Mouse (Mus musculus) lung, postnatal 0 days (tissue): ENCODE data around the gene Zfp120. TPM values are rescaled to one million over a fixed set of nuclear protein-coding genes. Genes with fewer than 3 reads are reported as not detected.
"Not testable (repeated sequence)": the region's sequence is repeated elsewhere in the genome, so short reads cannot be mapped to it uniquely, and the experiment has no call there.

ENCODE experiments used
- ATAC-seq: fragments of 200-750 bp; cut with Nextera tagmentation; 2 replicates; pipeline ENCODE4 v1.8.0; 2017; ENCODE audit warnings: moderate library complexity
- DNase-seq: peaks from one replicate; pipeline ENCODE4 v3.0.0-alpha.2; 2016; ENCODE audit warnings: low spot score
- H3K27ac ChIP-seq: fragments of 300-500 bp; sonication (generic); 2 replicates; pipeline ENCODE4 v1.5.1; 2014; ENCODE audit warnings: antibody characterized with exemption, mild to moderate bottlenecking, low read length, mixed read lengths
- H3K27me3 ChIP-seq: fragments of 300-500 bp; sonication (generic); replicated peaks from 2 replicates; pipeline ENCODE4 v1.6.1; 2014; ENCODE audit warnings: low read length, mixed read lengths; ENCODE audit not compliant: insufficient read depth
- H3K36me3 ChIP-seq: fragments of 300-500 bp; sonication (generic); 2 replicates; pipeline ENCODE4 v1.6.1; 2014; ENCODE audit warnings: low read length, mixed read lengths; ENCODE audit not compliant: insufficient read depth
- H3K4me1 ChIP-seq: fragments of 300-500 bp; sonication (generic); 2 replicates; pipeline ENCODE4 v1.6.1; 2014; ENCODE audit warnings: antibody characterized with exemption, low read depth, low read length, mixed read lengths; ENCODE audit not compliant: insufficient read depth
- H3K4me2 ChIP-seq: fragments of 300-500 bp; sonication (generic); replicated peaks from 2 replicates; pipeline ENCODE4 v1.6.1; 2014; ENCODE audit warnings: low read depth, mild to moderate bottlenecking, low read length, moderate library complexity, mixed read lengths
- H3K4me3 ChIP-seq: fragments of 300-500 bp; sonication (generic); 2 replicates; pipeline ENCODE4 v1.5.1; 2014; ENCODE audit warnings: low read depth, low read length
- H3K9ac ChIP-seq: fragments of 300-500 bp; sonication (generic); replicated peaks from 2 replicates; pipeline ENCODE4 v1.6.1; 2014; ENCODE audit warnings: low read depth, mild to moderate bottlenecking
- H3K9me3 ChIP-seq: fragments of 300-500 bp; sonication (generic); 2 replicates; pipeline ENCODE4 v1.6.1; 2016; ENCODE audit warnings: low read length, mixed read lengths
- CTCF ChIP-seq: IDR thresholded peaks from 2 replicates; pipeline ENCODE4 v1.5.1; 2016; ENCODE audit warnings: antibody characterized with exemption, mild to moderate bottlenecking
- EP300 ChIP-seq: IDR thresholded peaks from 2 replicates; pipeline ENCODE4 v1.6.1; 2016; ENCODE audit warnings: antibody characterized with exemption, mild to moderate bottlenecking, control low read depth
- WGBS: fragments of 180-500 bp; shearing (Covaris S2); extraction: QIAGEN DNeasy Blood & Tissue Kit; methylation state at CpG from one replicate; pipeline ENCODE4 v1.1.7; 2014; 5-methylcytosine and 5-hydroxymethylcytosine counted together
- polyA plus RNA-seq: library from polyadenylated mRNA; unstranded; fragments of >200 nt; fragmentation: Nextera tagmentation; extraction: Ambion mirVana; gene quantifications from 2 replicates; pipeline ENCODE4 v1.2.1, GENCODE M21; 2015

Gene Zfp120
- polyA plus RNA-seq, 1 experiment from 2014 or later = 7.7 TPM

DNA sequence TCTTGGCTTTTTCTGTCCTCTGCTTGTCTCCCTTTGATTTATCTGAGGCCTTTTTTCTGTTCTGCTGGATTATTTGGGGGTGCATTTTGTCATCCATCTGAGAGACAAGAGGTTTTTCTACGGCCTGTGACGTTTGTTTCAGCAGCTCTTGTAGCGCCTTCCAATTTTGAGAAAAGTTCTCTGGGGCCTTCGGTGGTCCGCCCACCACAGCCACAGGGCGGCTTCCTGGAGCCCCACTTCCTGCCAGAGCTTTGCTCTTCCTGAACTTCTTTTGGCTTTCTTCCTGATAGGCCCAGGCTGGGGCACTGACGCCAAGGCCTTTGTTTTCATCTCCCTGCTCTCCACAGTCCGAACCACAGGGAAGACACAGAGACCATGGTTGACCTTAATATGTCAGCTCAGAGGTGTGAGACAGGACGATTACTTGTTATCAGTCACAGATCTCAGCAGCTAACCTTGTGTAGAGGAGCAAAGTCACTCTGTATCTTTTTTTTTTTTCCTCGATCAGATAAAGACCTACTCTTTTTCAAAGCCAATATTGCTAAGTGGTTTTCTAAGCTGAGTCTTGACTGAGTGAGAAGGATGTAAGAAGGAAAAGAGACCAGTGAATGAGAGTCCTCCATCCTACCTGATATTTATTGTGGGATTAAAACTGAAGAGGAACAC is 25.1 kb downstream of the Zfp120 start:
- Histone ChIP-seq H3K27ac (no peak overlapping the region), H3K9me3 (no peaks in the 10 kb centered on the region), H3K4me1 (no peaks in the 10 kb centered on the region), H3K36me3 (peaks cover 1% of the 10 kb centered on the region; the same call in 1 of the 2 replicates), H3K4me2 (no peak overlapping the region), H3K27me3 (no peaks in the 10 kb centered on the region), H3K9ac (no peak overlapping the region), H3K4me3 (no peak overlapping the region)
- no peak for ATAC-seq
- TF ChIP-seq CTCF (no peak), EP300 (no peak)
- WGBS = 71% methylated on average over 10 of the region's 10 CpGs
- DNase-seq = no peak

DNA sequence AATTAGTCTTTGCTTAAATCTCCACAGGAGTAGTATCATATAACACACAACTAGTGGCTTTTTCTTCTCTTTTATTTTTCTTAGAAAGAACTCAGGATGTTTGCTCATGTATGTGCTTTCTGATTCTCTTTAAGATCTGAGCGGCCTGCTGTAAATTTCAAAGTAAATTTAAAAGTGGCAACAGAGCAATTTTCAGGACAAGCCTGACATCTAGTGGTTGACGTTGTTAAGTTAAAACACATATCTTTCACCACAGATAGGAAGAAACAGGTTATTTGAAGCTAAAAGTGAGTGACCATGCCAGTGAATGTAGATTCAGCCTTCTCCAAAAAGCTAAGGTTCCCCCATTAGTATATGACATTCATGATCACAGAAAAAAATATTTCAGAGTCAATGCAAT is 36.9 kb downstream of the Zfp120 start:
- H3K4me2 ChIP-seq, H3K9ac ChIP-seq, H3K27me3 ChIP-seq, H3K9me3 ChIP-seq, H3K36me3 ChIP-seq, H3K4me1 ChIP-seq, H3K4me3 ChIP-seq, H3K27ac ChIP-seq, ATAC-seq: not testable (repeated sequence)
- peak; percentile 36 for DNase-seq
- peak; percentile 51 for TF ChIP-seq CTCF
- WGBS = 8% methylated on average over 2 of the region's 2 CpGs

Other genes starting within 250 kb of the Zfp120 start
- gene Gm10770, start 43.0 kb upstream of the Zfp120 start, polyA plus RNA-seq = not detected in 2 replicates
- not detected in 2 replicates for gene Gm14139, start 45.0 kb upstream of the Zfp120 start, polyA plus RNA-seq
- 3.6 and 3.9 TPM in 2 replicates for gene Zfp937, start 81.4 kb upstream of the Zfp120 start, polyA plus RNA-seq
- 1.6 and 1.8 TPM in 2 replicates for gene Gm21994, start 118.9 kb upstream of the Zfp120 start, polyA plus RNA-seq
- gene Gm14124, start 120.8 kb upstream of the Zfp120 start, polyA plus RNA-seq = not detected in 2 replicates
- 1.6 TPM in 1 of 2 replicates, not detected in the other for gene Gm10130, start 187.0 kb upstream of the Zfp120 start, polyA plus RNA-seq
- 4.3 TPM in 2 replicates for gene 3300002I08Rik, start 226.1 kb upstream of the Zfp120 start, polyA plus RNA-seq